Mouse (Mus musculus) MEL (cell line): ENCODE measurements around the gene Rad51b. TPM values are rescaled to one million over a fixed set of nuclear protein-coding genes. Genes with fewer than 3 reads are reported as not detected.

Experiments used
- DNase-seq: peaks from one replicate; pipeline ENCODE4 v3.0.0; 2011; ENCODE audit warnings: low read depth, low spot score
- H3K27ac ChIP-seq: 2 replicates; pipeline ENCODE4 v1.5.1; 2012; ENCODE audit warnings: low read depth, mild to moderate bottlenecking, control low read depth, low read length, moderate library complexity; ENCODE audit not compliant: control insufficient read depth
- H3K27me3 ChIP-seq, 2 experiments: fragments of 150-350 bp in 1 of 2; sonication (generic) in 1 of 2; 2 replicates each; pipeline ENCODE4 v1.6.1; 2012; ENCODE audit warnings: low read length in 2 of 2, mild to moderate bottlenecking in 2 of 2, improper control_type of control experiment in 1 of 2, moderate library complexity in 1 of 2; ENCODE audit not compliant: insufficient read depth in 2 of 2, control insufficient read depth in 1 of 2
- H3K36me3 ChIP-seq, 2 experiments: 2 replicates each; pipeline ENCODE4 v1.6.1; 2012 to 2014; ENCODE audit warnings: low read length in 2 of 2, improper control_type of control experiment in 1 of 2, inconsistent platforms in 1 of 2, mild to moderate bottlenecking in 1 of 2; ENCODE audit not compliant: insufficient read depth in 2 of 2, control insufficient read depth in 1 of 2
- H3K4me1 ChIP-seq, 2 experiments: fragments of 150-350 bp in 1 of 2; sonication (generic) in 1 of 2; 2 replicates each; pipeline ENCODE4 v1.6.1; 2012; ENCODE audit warnings: low read length in 2 of 2, improper control_type of control experiment in 1 of 2, mild to moderate bottlenecking in 1 of 2; ENCODE audit not compliant: insufficient read depth in 2 of 2, control insufficient read depth in 1 of 2
- H3K4me3 ChIP-seq, 2 experiments: fragments of 150-350 bp in 1 of 2; sonication (generic) in 1 of 2; 2 replicates each; pipeline ENCODE4 v1.5.1; 2012; ENCODE audit warnings: low read depth in 2 of 2, low read length in 2 of 2, mild to moderate bottlenecking in 2 of 2, moderate library complexity in 2 of 2, control low read depth in 1 of 2, improper control_type of control experiment in 1 of 2; ENCODE audit not compliant: control insufficient read depth in 1 of 2, insufficient read depth in 1 of 2
- H3K79me2 ChIP-seq: 2 replicates; pipeline ENCODE4 v1.6.1; 2012; ENCODE audit warnings: mild to moderate bottlenecking, low read length, moderate library complexity; ENCODE audit not compliant: control insufficient read depth, poor library complexity, insufficient read depth
- H3K9ac ChIP-seq: 2 replicates; pipeline ENCODE4 v1.6.1; 2012; ENCODE audit warnings: low read depth, mild to moderate bottlenecking, control low read depth, low read length, moderate library complexity; ENCODE audit not compliant: control insufficient read depth, poor library complexity, severe bottlenecking
- H3K9me3 ChIP-seq: fragments of 150-350 bp; sonication (generic); replicated peaks from 2 replicates; pipeline ENCODE4 v1.6.1; 2012; ENCODE audit warnings: mild to moderate bottlenecking, low read length, improper control_type of control experiment, moderate library complexity; ENCODE audit not compliant: insufficient read depth
- CHD2 ChIP-seq: IDR thresholded peaks from 2 replicates; pipeline ENCODE4 v1.6.1; 2011; ENCODE audit warnings: low read length, improper control_type of control experiment
- CTCF ChIP-seq, 3 experiments: IDR thresholded peaks in 2 of 3; conservative IDR thresholded peaks in 1 of 3; 2 replicates each; pipeline ENCODE4 v1.5.1; 2011 to 2012; ENCODE audit warnings: low read length in 3 of 3, low read depth in 2 of 3, mild to moderate bottlenecking in 2 of 3, improper control_type of control experiment in 1 of 3, inconsistent platforms in 1 of 3, mixed read lengths in 1 of 3, moderate library complexity in 1 of 3; ENCODE audit not compliant: control insufficient read depth in 1 of 3, insufficient read depth in 1 of 3, poor library complexity in 1 of 3, severe bottlenecking in 1 of 3
- ETS1 ChIP-seq: IDR thresholded peaks from 2 replicates; pipeline ENCODE4 v1.6.1; 2012; ENCODE audit warnings: low read depth, mild to moderate bottlenecking, inconsistent platforms, low read length, improper control_type of control experiment, moderate library complexity
- HCFC1 ChIP-seq: IDR thresholded peaks from 2 replicates; pipeline ENCODE4 v1.6.1; 2012; ENCODE audit warnings: low read depth, mild to moderate bottlenecking, inconsistent platforms, low read length, improper control_type of control experiment, moderate library complexity
- KAT2A ChIP-seq: conservative IDR thresholded peaks from 2 replicates; pipeline ENCODE4 v1.6.1; 2012; ENCODE audit warnings: low read depth, low read length, improper control_type of control experiment, inconsistent platforms
- MXI1 ChIP-seq: IDR thresholded peaks from 2 replicates; pipeline ENCODE4 v1.6.1; 2011; ENCODE audit warnings: mild to moderate bottlenecking, low read depth, low read length, improper control_type of control experiment
- NRF1 ChIP-seq: IDR thresholded peaks from 2 replicates; pipeline ENCODE4 v1.6.1; 2014; ENCODE audit warnings: low read depth, mild to moderate bottlenecking, inconsistent platforms, low read length, improper control_type of control experiment, moderate library complexity; ENCODE audit not compliant: poor library complexity, insufficient read depth, severe bottlenecking
- POLR2AphosphoS5 ChIP-seq: IDR thresholded peaks from 2 replicates; pipeline ENCODE4 v1.6.1; 2012; ENCODE audit warnings: low read depth, borderline replicate concordance, mild to moderate bottlenecking, inconsistent platforms, low read length, moderate library complexity, mixed read lengths
- TBP ChIP-seq: IDR thresholded peaks from 2 replicates; pipeline ENCODE4 v1.8.0; 2011; ENCODE audit warnings: low read depth, low read length, improper control_type of control experiment
- UBTF ChIP-seq: IDR thresholded peaks from 2 replicates; pipeline ENCODE4 v1.6.1; 2012; ENCODE audit warnings: low read depth, mild to moderate bottlenecking, inconsistent platforms, low read length, improper control_type of control experiment, moderate library complexity, borderline replicate concordance; ENCODE audit not compliant: insufficient read depth
- USF2 ChIP-seq, 2 experiments: IDR thresholded peaks; 2 replicates each; pipeline ENCODE4 v1.6.1; 2011 to 2012; ENCODE audit warnings: improper control_type of control experiment in 2 of 2, low read length in 2 of 2, borderline replicate concordance in 1 of 2, inconsistent platforms in 1 of 2, low read depth in 1 of 2, mild to moderate bottlenecking in 1 of 2; ENCODE audit not compliant: insufficient read depth in 1 of 2
- polyA plus RNA-seq, 2 experiments: library from polyadenylated mRNA; stranded (reverse) in 1 of 2; unstranded in 1 of 2; fragments of >175 nt in 1 of 2; fragments of >200 nt in 1 of 2; gene quantifications; 2 replicates each; pipeline versions ENCODE4 v1.2.1 to v1.2.4; 2012; ENCODE audit warnings: low replicate concordance in 2 of 2, low read depth in 1 of 2; ENCODE audit not compliant: insufficient read length in 2 of 2, insufficient read depth in 1 of 2, missing spikeins in 1 of 2
- total RNA-seq: library from RNA; depleted of rRNA; stranded (reverse); fragments of 300-350 nt; gene quantifications from 2 replicates; pipeline ENCODE4 v1.2.3, GENCODE M21; 2012

Gene Rad51b
- total and polyA plus RNA-seq, 3 experiments: 3.6 to 5.7 TPM; not detected in 1

GRCm38 (mm10) chr12:79851898-79852297 lies 554.8 kb downstream of the Rad51b start:
- Histone ChIP-seq H3K9me3 (no peaks in the 10 kb centered on the region), H3K27me3 (no peaks in the 10 kb centered on the region; a peak in 1 of 4 replicates), H3K4me3 (no peak overlapping the region), H3K79me2 (no peaks in the 10 kb centered on the region), H3K36me3 (peaks cover 0 to 8% of the 10 kb centered on the region in 2 experiments; a peak in 2 of 4 replicates), H3K4me1 (peaks cover 13 to 16% of the 10 kb centered on the region in 2 experiments), H3K27ac (no peak overlapping the region), H3K9ac (no peak overlapping the region)
- no peak for DNase-seq
- no peak for TF ChIP-seq CHD2

GRCm38 (mm10) chr12:79852606-79853005 lies 555.5 kb downstream of the Rad51b start:
- DNase-seq: no peak
- no peaks in the 10 kb centered on the region for H3K79me2 ChIP-seq
- H3K27me3 ChIP-seq: no peaks in the 10 kb centered on the region; a peak in 1 of 4 replicates
- H3K9me3 ChIP-seq: no peaks in the 10 kb centered on the region
- TF ChIP-seq USF2 (IDR thresholded peaks at IDR 0.05; ENCODE audit: borderline replicate concordance in 1 of 2, insufficient read depth in 1 of 2, low read depth in 1 of 2, low read length in 2 of 2) (no peak), MXI1 (no peak), CTCF (IDR thresholded peaks at IDR 0.05 in 2 of 3, conservative IDR thresholded peaks at IDR 0.05 in 1 of 3; ENCODE audit: control insufficient read depth in 1 of 3, insufficient read depth in 1 of 3, low read depth in 2 of 3, low read length in 3 of 3, poor library complexity in 1 of 3, severe bottlenecking in 1 of 3) (peak in 1 of 3 experiments; percentile 4; a peak in 1 of 6 replicates), NRF1 (no peak)
- H3K27ac ChIP-seq: no peak overlapping the region
- H3K4me1 ChIP-seq: peaks cover 15 to 17% of the 10 kb centered on the region in 2 experiments
- H3K4me3 ChIP-seq: no peak overlapping the region
- H3K9ac ChIP-seq: no peak overlapping the region
- H3K36me3 ChIP-seq: peaks cover 0 to 10% of the 10 kb centered on the region in 2 experiments; a peak in 2 of 4 replicates

GRCm38 (mm10) chr12:79853901-79854490 lies 556.9 kb downstream of the Rad51b start:
- no peak for DNase-seq
- Histone ChIP-seq H3K4me1 (peaks cover 15 to 17% of the 10 kb centered on the region in 2 experiments), H3K9ac (no peak overlapping the region), H3K36me3 (peaks cover 0 to 10% of the 10 kb centered on the region in 2 experiments; a peak in 2 of 4 replicates), H3K9me3 (no peaks in the 10 kb centered on the region), H3K27ac (no peak overlapping the region), H3K4me3 (peak overlapping the region in 1 of 2 experiments; percentile 22; a peak in 1 of 4 replicates), H3K27me3 (no peaks in the 10 kb centered on the region), H3K79me2 (no peaks in the 10 kb centered on the region)
- TF ChIP-seq KAT2A: no peak
- no peak for TF ChIP-seq TBP
- no peak for TF ChIP-seq HCFC1
- TF ChIP-seq POLR2AphosphoS5: no peak
- TF ChIP-seq ETS1: no peak
- no peak for TF ChIP-seq UBTF
